Mouse (Mus musculus) embryonic facial prominence, embryonic 14.5 days (tissue): ENCODE data around the gene Prss40. TPM values are rescaled to one million over a fixed set of nuclear protein-coding genes. Genes with fewer than 3 reads are reported as not detected.

ENCODE experiments used
- ATAC-seq: fragments of 200-750 bp; cut with Nextera tagmentation; 2 replicates; pipeline ENCODE4 v1.8.0; 2017; ENCODE audit warnings: low read depth, moderate number of reproducible peaks, moderate TSS enrichment
- DNase-seq: peaks from one replicate; pipeline ENCODE4 v3.0.0-alpha.2; 2015; ENCODE audit warnings: low spot score
- H3K27ac ChIP-seq: fragments of 300-500 bp; sonication (generic); replicated peaks from 2 replicates; pipeline ENCODE4 v1.5.1; 2014; ENCODE audit warnings: low read depth, mild to moderate bottlenecking, low read length, moderate library complexity
- H3K27me3 ChIP-seq: fragments of 300-500 bp; sonication (generic); replicated peaks from 2 replicates; pipeline ENCODE4 v1.6.1; 2014; ENCODE audit warnings: low read length; ENCODE audit not compliant: control insufficient read depth, insufficient read depth
- H3K36me3 ChIP-seq: fragments of 300-500 bp; sonication (generic); 2 replicates; pipeline ENCODE4 v1.6.1; 2014; ENCODE audit warnings: low read length, mixed read lengths; ENCODE audit not compliant: control insufficient read depth, insufficient read depth
- H3K4me1 ChIP-seq: fragments of 300-500 bp; sonication (generic); 2 replicates; pipeline ENCODE4 v1.6.1; 2014; ENCODE audit warnings: antibody characterized with exemption, low read length; ENCODE audit not compliant: control insufficient read depth, insufficient read depth
- H3K4me2 ChIP-seq: fragments of 300-500 bp; sonication (generic); 2 replicates; pipeline ENCODE4 v1.6.1; 2014; ENCODE audit warnings: low read depth, mild to moderate bottlenecking, low read length, moderate library complexity, mixed read lengths
- H3K4me3 ChIP-seq: fragments of 300-500 bp; sonication (generic); 2 replicates; pipeline ENCODE4 v1.5.1; 2014; ENCODE audit warnings: low read depth, mild to moderate bottlenecking, low read length
- H3K9ac ChIP-seq: fragments of 300-500 bp; sonication (generic); 2 replicates; pipeline ENCODE4 v1.6.1; 2014; ENCODE audit warnings: low read depth, mild to moderate bottlenecking, low read length, moderate library complexity, mixed read lengths
- H3K9me3 ChIP-seq: fragments of 300-500 bp; sonication (generic); 2 replicates; pipeline ENCODE4 v1.6.1; 2016; ENCODE audit warnings: low read length; ENCODE audit not compliant: control insufficient read depth
- WGBS: fragments of 180-500 bp; shearing (Covaris S2); extraction: QIAGEN DNeasy Blood & Tissue Kit; methylation state at CpG from one replicate; pipeline ENCODE4 v1.1.7; 2014; 5-methylcytosine and 5-hydroxymethylcytosine counted together
- polyA plus RNA-seq: library from polyadenylated mRNA; unstranded; fragments of >200 nt; fragmentation: Nextera tagmentation; extraction: Ambion mirVana; gene quantifications from 2 replicates; pipeline ENCODE4 v1.2.1, GENCODE M21; 2014

The Prss40 gene
- polyA plus RNA-seq, 1 experiment from 2014 or later, result not detected

DNA sequence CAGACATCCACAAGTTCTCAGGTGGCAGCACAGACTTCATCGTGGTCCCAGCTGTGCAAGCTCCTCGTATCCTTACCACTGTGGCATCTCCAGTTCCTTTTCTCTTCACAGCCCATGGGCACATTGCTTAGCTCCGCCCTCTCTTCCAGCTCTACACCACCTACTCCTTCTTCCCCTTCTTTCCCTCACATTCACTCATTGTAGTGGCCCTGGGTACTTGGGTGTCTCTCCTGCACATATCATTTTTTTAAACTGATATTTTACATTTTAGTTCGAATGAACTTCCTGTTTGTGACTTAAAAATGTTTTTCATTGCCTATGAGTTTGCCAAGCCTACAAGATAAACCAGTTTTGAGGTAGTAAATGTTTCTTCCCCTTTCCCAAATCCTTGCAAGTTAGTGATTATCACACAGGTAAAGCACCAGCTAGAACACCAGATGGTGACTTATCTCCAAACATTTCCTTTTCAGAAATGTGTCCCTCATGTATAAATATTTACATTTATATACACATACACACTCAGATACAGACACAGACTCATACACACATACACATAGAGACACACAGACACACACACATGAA, 54.7 kb downstream of the Prss40 start:
- Histone ChIP-seq H3K4me3 (no peak overlapping the region), H3K4me2 (no peak overlapping the region), H3K4me1 (0 out of 2 replicates have a peak, but pooled peaks cover 6% of the 10 kb centered on the region), H3K9ac (no peak overlapping the region), H3K27me3 (no peaks in the 10 kb centered on the region), H3K9me3 (no peaks in the 10 kb centered on the region), H3K36me3 (no peaks in the 10 kb centered on the region), H3K27ac (no peak overlapping the region)
- WGBS, result 78% methylated on average over 4 of the region's 4 CpGs
- DNase-seq (no peak), ATAC-seq (no peak)

GRCm38 (mm10) chr1:34505307-34505706, 55.4 kb downstream of the Prss40 start:
- Histone ChIP-seq H3K9me3 (no peaks in the 10 kb centered on the region), H3K27ac (no peak overlapping the region), H3K9ac (no peak overlapping the region), H3K4me3 (no peak overlapping the region), H3K27me3 (no peaks in the 10 kb centered on the region), H3K36me3 (no peaks in the 10 kb centered on the region), H3K4me1 (0 out of 2 replicates have a peak, but pooled peaks cover 1% of the 10 kb centered on the region), H3K4me2 (no peak overlapping the region)
- ATAC-seq (no peak), DNase-seq (no peak)
- 48% methylated on average over 7 of the region's 7 CpGs for whole genome bisulfite sequencing

- ATAC-seq (no peak), DNase-seq (no peak)
- H3K9ac ChIP-seq, result no peak overlapping the region
- H3K4me2 ChIP-seq, result no peak overlapping the region
- 56% methylated on average over 3 of the region's 3 CpGs for WGBS
- H3K9me3 ChIP-seq, result no peaks in the 10 kb centered on the region
- H3K36me3 ChIP-seq, result no peaks in the 10 kb centered on the region
- no peaks in the 10 kb centered on the region for H3K27me3 ChIP-seq
- H3K4me1 ChIP-seq, result no peaks in the 10 kb centered on the region
- no peak overlapping the region for H3K27ac ChIP-seq
- no peak overlapping the region for H3K4me3 ChIP-seq
Observed at GRCm38 (mm10) chr1:34502991-34503390, 57.8 kb downstream of the Prss40 start.

Other genes starting within 250 kb of the Prss40 start
- 49.1 and 53.0 TPM in 2 replicates for gene Ccdc115, start 121.3 kb downstream of the Prss40 start, polyA plus RNA-seq
- gene Imp4, start 121.1 kb downstream of the Prss40 start, polyA plus RNA-seq, result 71.5 and 74.6 TPM in 2 replicates
- 18.1 and 19.4 TPM in 2 replicates for gene Ptpn18, start 101.2 kb downstream of the Prss40 start, polyA plus RNA-seq
- not detected in 2 replicates for gene Prss39, start 62.5 kb downstream of the Prss40 start, polyA plus RNA-seq
- gene Cfc1, start 25.3 kb downstream of the Prss40 start, polyA plus RNA-seq, result 0.35 and 0.67 TPM in 2 replicates
- 1.1 TPM in 2 replicates for gene Amer3, start 18.7 kb upstream of the Prss40 start, polyA plus RNA-seq